Mouse (Mus musculus): ENCODE measurements around the gene Gm28053. TPM values are rescaled to one million over a fixed set of nuclear protein-coding genes. Genes with fewer than 3 reads are reported as not detected.
"Not testable (repeated sequence)": the region's sequence is repeated elsewhere in the genome, so short reads cannot be mapped to it uniquely, and the experiment has no call there.

The Gm28053 gene
- total RNA-seq (2021): not detected
- long read RNA-seq, experiment 1: 0 reads
- long read RNA-seq, experiment 2, partial matches to known transcripts: 0 of 1 reads
- long read RNA-seq, experiment 2, other reads (novel, unspliced or antisense): 0 of 1 reads

GRCm38 (mm10) chr6:48718455-48718854 lies at the start of gene Gm28053, which contains the start of gene Gimap7:
Gm28053 (plus strand) TSS chr6:48718607.
Gimap7 (plus strand) TSS chr6:48718621.
- DNase-seq: no peak

GRCm38 (mm10) chr6:48669446-48669969 lies 48.9 kb upstream of the Gm28053 start:
- no peak for DNase-seq

DNA sequence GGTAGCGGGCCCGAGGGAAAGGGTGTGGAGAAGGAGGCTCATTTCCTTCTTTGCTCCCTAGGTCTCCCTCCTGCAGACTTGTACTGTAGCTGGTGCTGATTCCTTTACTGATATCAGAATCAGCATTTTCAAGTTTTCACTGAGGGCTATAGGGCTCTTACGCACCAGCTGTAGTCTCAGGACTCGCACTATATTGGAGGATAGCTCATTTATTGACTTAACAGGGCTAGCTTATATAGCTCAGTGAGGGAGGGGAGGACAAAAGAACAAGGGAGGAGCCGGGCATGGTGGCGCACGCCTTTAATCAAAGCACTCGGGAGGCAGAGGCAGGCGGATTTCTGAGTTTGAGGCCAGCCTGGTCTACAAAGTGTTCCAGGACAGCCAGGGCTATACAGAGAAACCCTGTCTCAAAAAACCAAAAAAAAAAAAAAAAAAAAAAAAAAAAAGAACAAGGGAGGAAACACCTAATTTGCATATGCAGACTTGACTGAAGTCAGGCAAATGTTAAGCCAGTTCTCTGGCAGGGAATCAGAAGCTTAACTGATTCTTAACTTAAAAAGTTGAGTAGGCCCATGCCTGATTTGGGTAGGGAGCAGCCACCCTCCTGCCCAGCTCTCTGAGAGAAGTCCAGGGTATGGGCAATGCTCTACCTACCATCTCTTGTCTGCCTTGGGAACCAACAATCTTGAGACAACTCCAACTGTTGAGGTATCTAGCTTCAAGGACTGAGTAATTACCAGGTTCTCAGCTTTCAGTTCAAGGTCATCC lies 43.9 kb upstream of the Gm28053 start:
- DNase-seq: no peak

- DNase-seq: no peak
These were observed 42.9 kb upstream of the Gm28053 start for GRCm38 (mm10) chr6:48675400-48675930.

DNA sequence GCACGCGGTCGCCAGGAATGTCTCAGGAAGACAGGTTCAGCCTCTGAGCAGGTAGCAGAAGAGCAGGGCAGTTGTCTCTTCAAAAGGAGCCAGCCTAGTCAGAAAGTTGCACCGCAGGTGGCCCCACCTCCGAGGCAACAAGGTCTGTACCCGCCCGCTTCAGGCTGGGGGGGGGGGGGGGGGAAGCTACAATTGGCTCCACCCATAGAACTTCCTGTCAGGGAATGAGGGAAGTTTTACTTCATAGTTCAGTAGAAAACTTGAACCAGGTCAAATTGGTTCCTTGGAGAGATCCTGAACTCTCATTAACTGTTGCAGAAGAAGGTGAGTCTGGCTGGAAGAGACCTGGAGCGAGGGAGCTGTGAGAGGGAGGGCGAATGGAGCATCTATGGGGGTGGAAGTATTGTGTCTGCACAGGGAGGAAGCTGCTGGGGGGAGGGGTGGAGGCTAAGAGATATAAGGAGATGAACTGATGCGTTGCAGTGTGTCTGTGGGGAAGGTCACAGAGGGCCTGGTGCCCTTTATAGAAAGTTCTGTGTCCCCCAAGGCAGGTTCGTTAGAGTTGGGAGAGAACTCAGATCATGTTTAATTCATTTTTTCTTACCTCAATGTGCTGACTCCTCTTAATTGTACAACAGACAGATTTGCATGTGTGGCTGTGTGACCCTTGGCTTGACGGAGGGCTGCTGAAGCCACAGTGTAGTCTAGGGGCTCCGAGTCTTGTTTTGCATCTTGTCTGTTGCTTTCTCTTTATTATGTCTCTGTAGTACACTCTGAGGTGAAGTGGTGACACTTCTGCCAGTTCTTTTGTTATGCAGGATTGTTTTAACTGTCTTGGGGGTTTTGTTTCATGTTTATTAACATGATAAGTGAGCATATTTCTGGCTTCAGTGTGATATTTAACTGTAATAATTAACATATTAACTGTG lies 42.2 kb upstream of the Gm28053 start, which contains the start of gene Gimap9:
Gene Gimap9 (plus strand): TSS at position 199 of the 929 bp plus-strand sequence.
- DNase-seq: no peak

- no peak for DNase-seq
These were observed 41.5 kb upstream of the Gm28053 start for GRCm38 (mm10) chr6:48676860-48677415.

- no peak for DNase-seq
These were observed 40.7 kb upstream of the Gm28053 start for GRCm38 (mm10) chr6:48677492-48678345.

GRCm38 (mm10) chr6:48678391-48678790 lies 40.0 kb upstream of the Gm28053 start:
- no peak for DNase-seq

DNA sequence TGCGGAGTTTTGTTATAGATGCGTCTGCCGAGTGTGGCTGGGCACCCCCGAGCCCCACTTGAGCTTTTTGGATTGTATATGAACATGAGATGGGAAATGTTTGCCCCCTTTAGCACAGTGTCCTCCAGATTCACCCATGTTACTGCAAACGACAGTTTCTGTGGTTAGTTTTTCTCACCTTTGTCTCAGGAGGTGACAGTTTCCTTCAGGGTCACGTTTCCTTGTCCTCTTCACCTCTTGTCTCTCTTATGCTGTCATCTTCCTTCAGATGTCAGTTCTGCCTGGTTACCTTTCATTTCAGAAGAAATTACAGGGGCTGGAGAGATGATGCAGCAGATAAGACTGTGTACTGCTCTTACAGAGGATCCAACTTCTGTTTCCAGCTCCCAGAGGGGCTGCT lies 38.7 kb upstream of the Gm28053 start:
- no peak for DNase-seq

GRCm38 (mm10) chr6:48680421-48680820 lies 38.0 kb upstream of the Gm28053 start:
- no peak for DNase-seq

GRCm38 (mm10) chr6:48681472-48682090 lies 36.8 kb upstream of the Gm28053 start:
- DNase-seq: no peak

DNA sequence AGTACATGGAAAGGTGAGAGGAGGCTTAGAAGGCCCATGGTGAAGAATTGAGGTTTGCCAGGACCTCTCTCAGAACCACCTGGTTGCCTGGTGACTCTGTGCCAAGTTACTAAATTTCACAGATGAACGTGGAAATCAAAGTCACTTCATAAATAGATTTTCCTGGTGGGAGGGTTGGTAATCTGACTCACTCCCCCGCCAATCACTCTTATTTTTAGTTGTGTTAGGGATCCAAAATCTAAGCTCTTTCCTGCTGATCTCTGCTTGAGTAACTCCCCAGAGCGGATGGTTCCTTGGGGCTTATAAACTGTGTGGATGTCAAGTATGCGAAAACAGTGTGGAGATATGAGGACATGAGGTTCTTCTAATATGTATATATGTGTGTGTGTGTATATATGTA lies 36.1 kb upstream of the Gm28053 start:
- no peak for DNase-seq

GRCm38 (mm10) chr6:48683263-48683821 lies 35.1 kb upstream of the Gm28053 start:
- not testable (repeated sequence) for DNase-seq

DNA sequence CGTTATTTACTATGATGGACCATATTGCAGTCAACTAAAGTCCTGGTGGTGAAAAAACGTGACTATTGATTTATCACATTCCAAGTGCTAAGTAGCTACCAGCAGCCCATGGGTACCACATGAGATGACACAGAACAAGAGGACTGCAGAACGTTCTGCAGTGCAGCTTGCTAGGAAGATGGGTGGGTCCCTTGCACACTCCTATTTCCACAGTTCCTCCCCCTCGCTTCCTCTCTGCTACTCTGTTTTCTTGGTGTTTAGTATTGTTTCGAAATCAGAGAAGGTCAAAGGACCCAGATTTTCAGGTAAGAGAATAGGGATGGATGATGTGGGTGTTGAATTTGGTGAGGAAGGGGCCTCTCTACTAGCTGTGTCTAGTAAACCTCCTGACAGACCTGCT lies 34.1 kb upstream of the Gm28053 start, which contains the start of gene Gimap4:
Gene Gimap4 (plus strand): TSS at position 231 of the 400 bp plus-strand sequence.
- DNase-seq: no peak

- no peak for DNase-seq
These were observed 33.6 kb upstream of the Gm28053 start for GRCm38 (mm10) chr6:48684806-48685205.

- no peak for DNase-seq
These were observed 33.2 kb upstream of the Gm28053 start for GRCm38 (mm10) chr6:48685251-48685650.

GRCm38 (mm10) chr6:48685694-48686665 lies 32.4 kb upstream of the Gm28053 start:
- DNase-seq: no peak

DNA sequence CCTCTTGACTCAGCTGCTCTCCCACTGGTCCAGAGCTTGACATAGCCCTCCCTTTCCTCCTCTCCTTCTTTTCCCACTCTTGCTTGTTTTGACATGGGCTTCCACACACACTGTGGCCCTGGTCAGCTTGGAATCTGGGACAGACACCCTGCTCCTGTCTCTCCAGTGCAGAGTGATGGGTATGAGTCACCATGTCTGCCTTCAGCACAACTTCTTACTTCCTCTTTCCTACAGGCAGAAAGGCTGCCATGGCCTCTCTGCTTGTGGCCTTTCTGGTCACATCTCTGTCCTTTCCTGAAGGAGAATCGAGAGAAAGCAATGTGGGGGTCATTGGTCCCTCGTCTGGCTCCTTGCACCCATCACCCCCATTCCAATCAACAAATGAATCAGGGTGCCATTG lies 31.3 kb upstream of the Gm28053 start:
- DNase-seq: no peak

DNA sequence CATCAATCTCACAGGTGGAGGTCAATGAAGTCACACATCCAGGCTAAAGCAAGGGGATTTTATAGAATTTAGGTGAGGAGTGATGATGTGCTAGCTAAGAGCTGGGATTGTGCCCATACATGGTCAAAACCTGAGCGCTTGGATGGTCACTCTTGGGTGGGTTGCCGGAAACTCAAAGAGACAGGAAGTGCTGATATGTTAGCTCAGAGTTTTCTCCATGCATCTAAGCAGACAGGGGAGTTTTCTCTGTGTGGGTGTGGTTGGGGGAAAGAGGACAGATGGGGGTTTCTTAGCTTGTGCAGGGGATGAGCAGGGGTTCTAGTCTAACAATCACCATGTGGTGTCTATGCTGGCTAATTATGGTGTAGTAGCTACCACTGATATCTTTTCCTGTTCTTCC lies 29.1 kb upstream of the Gm28053 start:
- no peak for DNase-seq
